Mouse (Mus musculus) lung, embryonic 15.5 days (tissue): ENCODE measurements around the gene Lancl1. TPM values are rescaled to one million over a fixed set of nuclear protein-coding genes. Genes with fewer than 3 reads are reported as not detected.

Experiments
- ATAC-seq: fragments of 200-750 bp; cut with Nextera tagmentation; 2 replicates; pipeline ENCODE4 v1.8.0; 2017; ENCODE audit warnings: moderate number of reproducible peaks, borderline replicate concordance; ENCODE audit not compliant: low FRiP score, low TSS enrichment; ENCODE audit errors: extremely low read depth
- H3K27ac ChIP-seq: fragments of 300-500 bp; sonication (generic); 2 replicates; pipeline ENCODE4 v1.5.1; 2015; ENCODE audit warnings: moderate library complexity, mild to moderate bottlenecking, inconsistent platforms
- H3K27me3 ChIP-seq: fragments of 300-500 bp; sonication (generic); 2 replicates; pipeline ENCODE4 v1.6.1; 2015; ENCODE audit warnings: inconsistent platforms
- H3K36me3 ChIP-seq: fragments of 300-500 bp; sonication (generic); 2 replicates; pipeline ENCODE4 v1.6.1; 2015; ENCODE audit warnings: inconsistent platforms
- H3K4me1 ChIP-seq: fragments of 300-500 bp; sonication (generic); 2 replicates; pipeline ENCODE4 v1.6.1; 2015; ENCODE audit warnings: inconsistent platforms
- H3K4me2 ChIP-seq: fragments of 300-500 bp; sonication (generic); 2 replicates; pipeline ENCODE4 v1.6.1; 2015; ENCODE audit warnings: inconsistent platforms, mild to moderate bottlenecking, moderate library complexity
- H3K4me3 ChIP-seq: fragments of 300-500 bp; sonication (generic); 2 replicates; pipeline ENCODE4 v1.5.1; 2015; ENCODE audit warnings: mild to moderate bottlenecking, inconsistent platforms
- H3K9ac ChIP-seq: fragments of 300-500 bp; sonication (generic); 2 replicates; pipeline ENCODE4 v1.6.1; 2015; ENCODE audit warnings: inconsistent platforms
- H3K9me3 ChIP-seq: fragments of 300-500 bp; sonication (generic); 2 replicates; pipeline ENCODE4 v1.6.1; 2016; ENCODE audit warnings: inconsistent platforms
- WGBS: fragments of 180-500 bp; shearing (Covaris S2); methylation state at CpG from one replicate; pipeline ENCODE4 v1.1.7; 2015; 5-methylcytosine and 5-hydroxymethylcytosine counted together
- polyA plus RNA-seq: library from polyadenylated mRNA; unstranded; fragments of >200 nt; fragmentation: Nextera tagmentation; extraction: Ambion mirVana; gene quantifications from 2 replicates; pipeline ENCODE4 v1.2.1, GENCODE M21; 2015

Gene Lancl1
- polyA plus RNA-seq, 1 experiment from 2014 or later = 102 TPM

DNA sequence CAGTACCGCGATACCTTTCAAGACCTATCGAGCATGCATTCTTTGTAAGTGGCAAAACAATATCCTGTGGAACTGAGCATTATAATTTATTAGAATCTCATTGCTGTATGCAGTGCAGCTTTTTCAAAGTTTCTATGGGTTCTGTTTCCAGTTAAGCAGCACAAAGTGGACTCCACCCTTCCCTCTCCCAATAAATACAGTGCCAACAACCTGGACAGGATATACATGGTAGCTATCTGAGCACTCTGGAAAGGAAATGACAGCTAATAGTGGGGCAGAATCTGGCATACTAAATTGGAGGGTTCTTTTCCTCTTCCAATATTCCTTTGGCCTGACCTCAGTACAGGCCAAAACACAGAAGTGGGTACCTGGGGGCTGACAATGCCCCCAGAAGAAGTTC, 28.2 kb downstream of the Lancl1 start:
- H3K27me3 ChIP-seq = no peaks in the 10 kb centered on the region
- H3K9me3 ChIP-seq = no peaks in the 10 kb centered on the region
- H3K9ac ChIP-seq = no peak overlapping the region
- no peak for ATAC-seq
- no peak overlapping the region for H3K4me3 ChIP-seq
- no peak overlapping the region for H3K4me2 ChIP-seq
- H3K27ac ChIP-seq = no peak overlapping the region
- WGBS = 97% methylated on average over 3 of the region's 3 CpGs
- peaks cover 12% of the 10 kb centered on the region; the same call in 1 of the 2 replicates for H3K36me3 ChIP-seq
- H3K4me1 ChIP-seq = no peaks in the 10 kb centered on the region

DNA sequence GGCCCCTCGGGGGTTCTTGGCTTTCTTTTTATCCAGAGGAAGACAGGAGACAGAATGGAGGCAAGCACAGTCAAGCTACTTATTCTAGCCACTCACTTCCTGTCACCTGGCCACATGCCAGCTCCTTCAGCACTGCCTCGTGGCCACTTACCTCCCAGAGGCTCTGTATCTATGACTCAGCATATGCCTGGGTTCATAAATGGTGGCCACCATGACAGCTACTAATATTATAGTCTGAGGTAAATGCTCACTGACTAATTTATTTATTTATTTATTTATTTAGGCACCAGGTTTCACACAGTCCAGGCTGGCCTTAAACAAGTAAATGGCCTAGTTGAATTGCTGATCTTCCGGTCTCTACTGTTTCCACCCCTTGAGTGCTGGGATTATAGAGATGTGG, 35.0 kb downstream of the Lancl1 start:
- H3K4me3 ChIP-seq = no peak overlapping the region
- H3K9ac ChIP-seq = no peak overlapping the region
- WGBS = 39% methylated on average over 3 of the region's 3 CpGs
- no peaks in the 10 kb centered on the region for H3K27me3 ChIP-seq
- H3K27ac ChIP-seq = no peak overlapping the region
- H3K36me3 ChIP-seq = peaks cover 35% of the 10 kb centered on the region; the same call in 1 of the 2 replicates
- H3K4me1 ChIP-seq = peaks cover 19% of the 10 kb centered on the region
- H3K9me3 ChIP-seq = no peaks in the 10 kb centered on the region
- no peak overlapping the region for H3K4me2 ChIP-seq
- no peak for ATAC-seq

DNA sequence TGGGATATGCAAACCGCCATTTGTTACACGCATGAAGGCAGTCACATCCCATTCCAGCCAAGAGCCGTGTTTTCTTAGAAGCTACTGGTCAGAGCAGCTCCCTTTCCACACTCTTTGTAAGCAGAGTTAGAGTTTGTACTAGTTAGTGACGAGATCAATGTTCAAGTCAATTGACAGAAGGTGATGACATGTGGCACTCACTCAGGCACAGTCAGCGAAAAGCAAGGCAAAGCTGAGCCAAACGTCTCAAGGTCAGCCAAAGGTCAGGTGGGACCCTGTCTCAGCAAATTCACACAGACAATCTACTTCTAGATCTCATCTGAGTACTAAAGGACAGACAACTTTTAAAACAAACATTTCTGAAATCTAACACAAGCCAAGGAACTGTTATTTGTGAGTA, 36.4 kb downstream of the Lancl1 start:
- H3K4me3 ChIP-seq = no peak overlapping the region
- H3K27ac ChIP-seq = peak overlapping the region; percentile 30; the same call in 1 of the 2 replicates
- H3K4me2 ChIP-seq = no peak overlapping the region
- WGBS = 44% methylated on average over 6 of the region's 6 CpGs
- H3K36me3 ChIP-seq = peaks cover 35% of the 10 kb centered on the region; the same call in 1 of the 2 replicates
- peaks cover 22% of the 10 kb centered on the region for H3K4me1 ChIP-seq
- no peaks in the 10 kb centered on the region for H3K9me3 ChIP-seq
- ATAC-seq = no peak
- H3K27me3 ChIP-seq = no peaks in the 10 kb centered on the region
- no peak overlapping the region for H3K9ac ChIP-seq

DNA sequence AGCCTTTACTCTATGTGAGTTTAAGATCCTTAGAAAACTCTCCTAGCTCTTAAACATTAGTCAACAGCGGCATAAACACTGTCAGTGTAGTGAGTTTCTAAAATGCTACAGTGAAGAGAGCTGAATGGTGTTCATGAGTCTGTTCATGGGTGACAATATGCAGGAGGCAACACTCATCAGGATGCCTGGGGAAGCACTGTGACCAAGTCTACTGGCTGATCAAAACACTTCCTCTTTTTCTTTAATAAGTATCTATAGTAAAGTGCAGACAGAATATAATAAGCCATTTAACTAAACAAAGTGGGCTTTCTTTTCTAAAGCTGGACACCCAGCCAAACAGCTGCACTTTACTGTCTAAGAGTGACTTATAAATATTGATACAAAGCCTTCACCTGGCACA, 37.3 kb downstream of the Lancl1 start:
- Histone ChIP-seq H3K27ac (peak overlapping the region; percentile 48; the same call in 1 of the 2 replicates), H3K4me3 (no peak overlapping the region), H3K27me3 (no peaks in the 10 kb centered on the region), H3K36me3 (peaks cover 31% of the 10 kb centered on the region; the same call in 1 of the 2 replicates), H3K4me1 (peaks cover 26% of the 10 kb centered on the region), H3K9ac (no peak overlapping the region), H3K9me3 (no peaks in the 10 kb centered on the region), H3K4me2 (no peak overlapping the region)
- WGBS = 83% methylated on average over 1 of the region's 1 CpGs
- no peak for ATAC-seq

- peak; percentile 25; the same call in 1 of the 2 replicates for ATAC-seq
- no peaks in the 10 kb centered on the region for H3K27me3 ChIP-seq
These were observed 38.2 kb downstream of the Lancl1 start for GRCm38 (mm10) chr1:67000484-67000883.

GRCm38 (mm10) chr1:66998601-66999000, 40.1 kb downstream of the Lancl1 start:
- Histone ChIP-seq H3K9me3 (no peaks in the 10 kb centered on the region), H3K27ac (peak overlapping the region; percentile 29), H3K4me2 (no peak overlapping the region), H3K4me3 (no peak overlapping the region), H3K4me1 (peaks cover 27% of the 10 kb centered on the region), H3K9ac (no peak overlapping the region), H3K27me3 (no peaks in the 10 kb centered on the region), H3K36me3 (peaks cover 9% of the 10 kb centered on the region; the same call in 1 of the 2 replicates)
- WGBS = 83% methylated on average over 1 of the region's 1 CpGs
- no peak for ATAC-seq

More at GRCm38 (mm10) chr1:67000484-67000883, 38.2 kb downstream of the Lancl1 start:
- 66% methylated on average over 3 of the region's 3 CpGs for WGBS
- Histone ChIP-seq H3K36me3 (peaks cover 23% of the 10 kb centered on the region; the same call in 1 of the 2 replicates), H3K4me2 (no peak overlapping the region), H3K27ac (peak overlapping the region; percentile 48), H3K9ac (no peak overlapping the region), H3K4me1 (peaks cover 28% of the 10 kb centered on the region), H3K4me3 (no peak overlapping the region), H3K9me3 (no peaks in the 10 kb centered on the region)

GRCm38 (mm10) chr1:66998188-66998587, 40.5 kb downstream of the Lancl1 start:
- WGBS = 93% methylated on average over 4 of the region's 4 CpGs
- no peaks in the 10 kb centered on the region for H3K27me3 ChIP-seq
- no peak overlapping the region for H3K27ac ChIP-seq
- peaks cover 5% of the 10 kb centered on the region; the same call in 1 of the 2 replicates for H3K36me3 ChIP-seq
- no peak overlapping the region for H3K4me3 ChIP-seq
- H3K9me3 ChIP-seq = no peaks in the 10 kb centered on the region
- peaks cover 24% of the 10 kb centered on the region for H3K4me1 ChIP-seq
- no peak overlapping the region for H3K4me2 ChIP-seq
- no peak for ATAC-seq
- H3K9ac ChIP-seq = no peak overlapping the region

DNA sequence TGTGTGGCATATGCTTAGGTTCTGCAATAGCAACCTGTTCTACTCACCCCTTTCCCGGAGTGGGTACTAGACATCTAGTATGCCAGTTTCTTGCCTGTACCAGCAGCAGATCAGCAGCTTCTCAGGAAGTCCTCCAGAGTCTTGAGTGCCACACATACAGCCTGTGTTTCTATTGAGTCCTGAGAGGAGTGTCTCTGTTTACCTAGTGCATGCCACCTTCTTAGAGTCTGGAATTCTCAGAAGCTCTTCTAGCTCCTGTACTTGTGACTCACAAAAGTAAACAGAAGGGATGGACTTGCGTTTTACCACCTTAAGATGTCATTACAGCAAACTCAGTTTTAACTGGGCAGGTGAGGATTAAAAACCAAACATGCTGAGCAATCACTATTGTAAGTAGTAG, 41.9 kb downstream of the Lancl1 start:
- peaks cover 15% of the 10 kb centered on the region for H3K4me1 ChIP-seq
- no peaks in the 10 kb centered on the region for H3K27me3 ChIP-seq
- H3K4me3 ChIP-seq = no peak overlapping the region
- H3K9ac ChIP-seq = no peak overlapping the region
- H3K27ac ChIP-seq = peak overlapping the region; percentile 58
- 53% methylated on average over 2 of the region's 2 CpGs for WGBS
- no peaks in the 10 kb centered on the region for H3K9me3 ChIP-seq
- no peaks in the 10 kb centered on the region for H3K36me3 ChIP-seq
- ATAC-seq = peak; percentile 79
- no peak overlapping the region for H3K4me2 ChIP-seq

- Histone ChIP-seq H3K4me3 (no peak overlapping the region), H3K9ac (no peak overlapping the region), H3K36me3 (no peaks in the 10 kb centered on the region), H3K9me3 (no peaks in the 10 kb centered on the region), H3K4me2 (no peak overlapping the region), H3K4me1 (peaks cover 5% of the 10 kb centered on the region; the same call in 1 of the 2 replicates), H3K27me3 (no peaks in the 10 kb centered on the region), H3K27ac (no peak overlapping the region)
- no peak for ATAC-seq
These were observed 45.9 kb downstream of the Lancl1 start for GRCm38 (mm10) chr1:66992764-66993163.

DNA sequence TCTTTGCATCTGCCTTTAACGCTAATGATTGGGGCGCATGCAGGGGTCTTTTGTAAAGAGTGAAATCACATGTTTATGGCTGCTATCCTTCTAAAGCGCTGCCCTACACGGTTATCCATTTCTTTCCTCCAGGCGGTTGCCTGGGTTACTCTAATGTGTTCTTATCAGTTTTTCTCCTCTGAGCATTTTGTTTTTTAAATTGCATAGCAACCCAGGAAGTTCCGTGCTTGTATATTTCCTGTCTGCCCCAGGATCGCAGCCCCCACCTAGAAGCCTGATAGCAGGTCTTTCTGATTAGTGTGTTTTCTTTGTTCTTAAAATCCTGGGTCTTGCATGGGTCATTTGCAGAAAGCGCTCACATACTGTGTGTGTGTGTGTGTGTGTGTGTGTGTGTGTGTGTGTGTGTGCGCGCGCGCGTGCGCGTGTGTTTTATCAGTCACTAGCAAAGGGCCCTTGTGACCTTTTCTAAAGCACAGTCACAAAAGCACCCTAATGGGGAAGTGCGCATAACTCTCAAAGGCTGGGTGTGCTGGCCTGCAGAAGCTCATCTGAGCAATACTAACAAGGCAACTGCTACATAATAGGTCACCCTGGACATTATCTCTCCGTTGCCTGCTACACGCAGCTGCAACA, 51.0 kb downstream of the Lancl1 start:
- H3K27me3 ChIP-seq = no peaks in the 10 kb centered on the region
- no peak overlapping the region for H3K27ac ChIP-seq
- no peak overlapping the region for H3K9ac ChIP-seq
- H3K4me1 ChIP-seq = no peaks in the 10 kb centered on the region
- no peak overlapping the region for H3K4me3 ChIP-seq
- no peak overlapping the region for H3K4me2 ChIP-seq
- no peaks in the 10 kb centered on the region for H3K9me3 ChIP-seq
- WGBS = 60% methylated on average over 18 of the region's 18 CpGs
- ATAC-seq = peak; percentile 27; the same call in 1 of the 2 replicates
- H3K36me3 ChIP-seq = no peaks in the 10 kb centered on the region

DNA sequence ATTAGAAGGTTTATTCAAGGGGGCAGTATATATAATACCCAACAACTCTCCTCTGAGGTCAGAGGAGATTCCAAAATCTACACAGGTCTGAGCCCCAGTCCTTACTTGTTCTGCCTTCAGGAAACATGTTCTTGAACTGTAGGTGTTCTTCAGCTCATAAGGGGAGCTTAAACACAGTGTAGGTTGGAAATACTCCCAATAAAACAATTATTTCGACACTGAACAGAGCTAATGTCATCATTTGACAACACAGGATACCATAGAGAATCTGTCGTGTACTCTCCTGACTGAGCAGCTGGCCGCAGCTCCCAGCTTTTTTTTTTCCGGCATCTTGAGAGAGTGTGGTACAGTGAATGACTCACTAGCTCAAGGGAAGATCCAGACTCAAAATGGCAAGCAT, 52.8 kb downstream of the Lancl1 start:
- Histone ChIP-seq H3K4me2 (no peak overlapping the region), H3K27me3 (no peaks in the 10 kb centered on the region), H3K4me3 (no peak overlapping the region), H3K9me3 (no peaks in the 10 kb centered on the region), H3K27ac (no peak overlapping the region), H3K4me1 (no peaks in the 10 kb centered on the region), H3K36me3 (no peaks in the 10 kb centered on the region), H3K9ac (no peak overlapping the region)
- ATAC-seq = no peak
- WGBS = 61% methylated on average over 4 of the region's 4 CpGs

GRCm38 (mm10) chr1:66985129-66985698, 53.5 kb downstream of the Lancl1 start:
- H3K9me3 ChIP-seq = no peaks in the 10 kb centered on the region
- H3K4me1 ChIP-seq = no peaks in the 10 kb centered on the region
- H3K36me3 ChIP-seq = no peaks in the 10 kb centered on the region
- H3K4me3 ChIP-seq = no peak overlapping the region
- H3K27ac ChIP-seq = no peak overlapping the region
- no peaks in the 10 kb centered on the region for H3K27me3 ChIP-seq
- H3K9ac ChIP-seq = no peak overlapping the region
- H3K4me2 ChIP-seq = no peak overlapping the region
- ATAC-seq = no peak
- 53% methylated on average over 7 of the region's 7 CpGs for WGBS
